Mouse (Mus musculus) natural killer cell, adult 2 months (primary cell): ENCODE results near the gene Zfp652.
A peak's percentile ranks its signal among the peaks of the same experiment; 100 is the strongest.

Source experiments
- DNase-seq, 2 experiments: peaks; one replicate each; pipeline ENCODE4 v3.0.0; 2022; ENCODE audit warnings: low spot score in 2 of 2

Zfp652 gene

DNA sequence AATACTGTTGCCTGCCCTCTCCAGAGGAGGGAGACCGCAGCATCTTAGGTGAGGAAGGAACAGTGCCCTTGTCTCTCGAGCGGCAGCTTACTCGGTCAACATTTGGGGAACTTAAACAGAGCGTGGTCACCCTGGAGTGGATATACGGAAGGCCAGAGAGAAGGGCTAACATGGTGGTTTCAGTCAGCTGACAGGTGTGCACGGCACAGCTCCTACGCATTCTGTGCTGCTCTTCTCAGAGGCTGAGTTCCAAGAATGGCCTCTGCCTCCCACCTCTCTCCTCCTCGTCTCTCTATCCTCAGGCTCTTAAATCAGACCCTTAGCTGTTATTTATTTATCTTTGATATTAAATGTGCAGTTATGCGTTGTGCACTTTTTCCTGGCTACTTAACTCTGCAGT, 52.9 kb downstream of the Zfp652 start:
- DNase-seq: no peak

DNA sequence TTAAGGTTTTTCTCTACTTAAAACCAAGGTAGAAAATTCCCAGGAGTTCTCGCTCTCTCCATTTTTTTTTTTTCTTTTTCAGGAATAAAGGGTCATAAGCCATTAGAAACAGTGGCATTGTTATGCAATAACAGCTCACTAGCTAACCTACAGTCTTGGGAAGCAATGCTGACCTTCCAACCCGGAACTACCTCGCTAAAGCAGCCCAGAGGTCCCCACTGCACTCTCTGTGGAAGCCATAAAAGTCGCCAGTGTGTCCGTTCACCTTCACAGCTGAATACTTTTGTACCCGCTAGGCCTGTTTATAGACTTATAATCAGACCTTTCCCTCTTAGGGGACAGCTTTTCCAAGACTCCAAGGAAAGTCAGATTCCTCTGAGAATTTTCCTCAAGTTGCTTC, 55.8 kb downstream of the Zfp652 start:
- no peak for DNase-seq

DNA sequence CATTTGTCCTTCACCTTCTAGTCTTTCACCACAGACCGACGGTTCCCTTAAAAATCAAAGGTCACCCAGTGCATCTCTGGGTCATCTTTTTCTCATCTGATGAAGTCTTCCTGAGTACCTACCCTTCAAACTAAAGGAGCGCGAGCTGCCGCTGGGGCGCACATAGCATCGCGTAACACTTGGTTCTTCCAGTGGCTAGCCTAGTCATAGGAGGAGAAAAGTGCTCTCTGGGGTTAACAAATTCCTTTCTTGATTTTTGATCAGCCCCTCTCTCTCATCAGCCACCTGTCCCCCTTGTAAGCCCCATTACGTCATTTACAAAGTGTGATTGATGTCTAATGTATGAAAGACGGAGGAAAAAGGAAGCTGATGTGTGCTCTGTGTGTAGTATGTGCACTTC, 56.7 kb downstream of the Zfp652 start:
- no peak for DNase-seq

DNA sequence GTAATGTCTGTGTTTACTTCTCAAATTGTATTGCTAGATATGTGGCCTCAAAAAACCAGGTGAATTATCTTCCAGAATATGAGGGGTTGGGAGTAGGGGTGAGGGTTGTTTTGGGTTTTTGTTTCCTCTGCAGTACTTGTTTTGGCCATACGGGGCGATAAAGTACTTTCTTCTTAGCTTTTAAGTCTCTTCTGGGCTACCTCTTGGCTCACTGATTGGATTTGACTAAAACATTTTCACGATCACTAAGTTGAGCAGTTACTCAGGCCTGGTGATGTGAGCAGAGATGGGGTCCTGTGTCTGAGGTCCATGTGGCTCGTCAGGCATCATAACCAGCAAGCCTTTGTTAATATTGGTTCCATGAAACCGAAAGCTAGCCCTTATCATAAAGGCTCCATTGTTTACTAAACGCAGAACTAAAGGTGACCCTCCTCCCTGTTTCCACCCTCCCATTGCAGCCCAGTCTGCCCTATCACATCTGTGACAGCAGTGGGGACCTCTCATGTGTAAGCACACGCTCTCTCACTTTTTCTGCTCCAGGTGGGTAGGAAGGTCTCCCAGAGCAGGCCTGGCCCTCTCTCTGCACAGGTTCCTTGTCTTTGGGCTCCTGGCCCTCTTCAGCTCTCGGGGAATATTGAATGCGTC, 58.4 kb downstream of the Zfp652 start:
- DNase-seq: no peak

DNA sequence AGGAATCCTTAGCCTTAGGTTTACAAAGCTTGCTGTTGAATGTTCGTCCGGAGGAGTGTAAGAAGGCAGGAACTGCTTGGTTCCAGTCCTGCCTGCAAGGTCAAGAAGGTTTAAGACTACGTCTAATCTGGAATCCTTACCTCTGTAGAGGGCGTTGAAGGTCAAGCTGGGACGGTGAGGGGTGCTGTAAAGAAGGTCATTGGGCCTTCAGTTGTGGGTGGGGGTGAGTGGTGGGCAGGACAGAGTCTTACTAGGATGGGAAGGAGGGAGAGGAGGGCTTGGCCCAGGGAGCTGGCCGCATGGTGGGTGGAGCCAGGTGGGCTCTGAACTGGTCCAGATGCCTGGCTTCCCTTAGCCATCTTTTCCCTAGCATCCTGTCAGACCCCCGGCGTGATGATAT, 59.2 kb downstream of the Zfp652 start:
- no peak for DNase-seq

DNA sequence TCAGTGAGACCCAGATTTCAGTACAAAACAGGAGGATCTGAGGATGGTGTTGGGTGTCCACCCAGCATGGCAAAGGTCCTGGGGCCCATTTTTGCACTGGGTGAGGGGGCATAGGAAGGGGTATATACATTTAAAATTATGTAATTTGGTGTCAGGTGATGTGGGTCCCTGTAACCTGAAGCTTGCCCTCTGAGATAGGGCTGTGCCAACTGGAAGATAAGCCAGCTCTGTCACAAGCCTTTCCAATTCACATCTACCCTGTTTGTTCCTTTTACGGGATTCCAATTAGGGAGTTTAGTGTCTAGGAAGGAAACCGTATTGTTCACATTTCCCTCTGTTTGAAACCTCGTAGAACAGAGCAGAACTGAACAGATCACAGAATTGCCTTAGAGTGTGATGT, 60.8 kb downstream of the Zfp652 start:
- no peak for DNase-seq

DNA sequence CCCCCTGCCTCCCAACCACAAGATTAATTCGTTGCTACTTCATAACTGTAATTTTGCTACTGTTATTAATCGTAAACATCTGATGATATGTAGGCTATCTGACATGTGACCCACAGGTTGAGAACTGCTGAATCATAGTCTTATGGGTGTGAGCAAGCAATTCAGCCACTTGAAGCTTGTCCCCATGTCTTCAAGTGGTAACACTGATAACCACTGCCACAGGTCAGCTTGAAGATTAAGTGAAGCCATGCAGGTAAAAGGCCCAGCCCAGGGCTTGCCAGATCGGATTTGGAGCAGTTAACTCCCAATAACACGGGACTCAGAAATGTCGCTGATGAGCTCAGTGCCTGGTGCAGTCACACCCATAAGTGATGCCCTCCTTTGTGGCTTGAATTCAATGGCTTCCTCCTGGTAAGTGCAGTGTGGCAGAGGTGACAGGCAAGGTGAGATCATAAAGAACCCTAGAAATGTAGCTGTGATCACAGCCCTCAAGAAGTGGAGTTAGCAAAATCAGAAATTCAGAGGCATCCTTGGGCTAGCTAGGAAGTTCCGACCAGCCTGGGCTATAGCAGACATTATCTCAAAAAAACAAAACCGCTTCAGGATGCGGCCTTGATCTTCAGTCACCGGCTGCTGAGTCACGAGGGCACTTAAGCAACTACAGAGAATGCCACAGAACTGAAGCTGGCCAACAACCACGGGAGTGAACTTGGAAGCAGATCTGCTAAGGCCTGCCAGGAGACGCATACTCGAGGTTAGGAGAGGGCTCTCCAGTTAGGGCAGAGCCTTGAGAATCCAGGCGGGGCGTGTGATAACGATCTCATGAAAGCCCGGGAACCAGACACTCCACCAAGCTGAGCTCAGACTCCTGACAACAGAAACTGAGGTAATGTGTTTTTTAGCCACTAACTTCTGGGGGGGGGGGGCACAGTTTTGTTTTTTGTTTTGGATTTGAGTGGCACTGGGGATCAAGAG, 65.1 kb downstream of the Zfp652 start:
- DNase-seq: peak; percentile 19 to 36

DNA sequence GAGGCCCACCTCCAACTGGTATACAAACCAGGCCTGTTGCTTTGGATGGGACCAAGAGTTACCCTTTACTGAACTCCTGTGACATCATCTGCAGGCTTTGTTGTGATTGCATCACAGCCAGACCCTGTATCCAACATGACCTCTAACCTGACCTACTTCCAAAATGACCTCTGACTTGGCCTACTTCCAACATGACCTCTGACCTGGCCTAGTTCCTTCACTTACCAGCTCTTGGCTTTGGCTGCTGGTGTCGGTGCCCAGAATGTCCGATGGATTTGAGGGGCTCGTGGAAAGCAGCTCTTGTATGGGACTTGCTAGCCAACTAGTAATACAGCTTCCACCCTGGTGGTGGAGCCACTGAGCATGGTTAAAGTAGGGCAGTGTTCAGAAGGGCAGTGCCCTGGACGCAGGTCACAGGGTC, 66.4 kb downstream of the Zfp652 start:
- DNase-seq: peak; percentile 7 to 15

DNA sequence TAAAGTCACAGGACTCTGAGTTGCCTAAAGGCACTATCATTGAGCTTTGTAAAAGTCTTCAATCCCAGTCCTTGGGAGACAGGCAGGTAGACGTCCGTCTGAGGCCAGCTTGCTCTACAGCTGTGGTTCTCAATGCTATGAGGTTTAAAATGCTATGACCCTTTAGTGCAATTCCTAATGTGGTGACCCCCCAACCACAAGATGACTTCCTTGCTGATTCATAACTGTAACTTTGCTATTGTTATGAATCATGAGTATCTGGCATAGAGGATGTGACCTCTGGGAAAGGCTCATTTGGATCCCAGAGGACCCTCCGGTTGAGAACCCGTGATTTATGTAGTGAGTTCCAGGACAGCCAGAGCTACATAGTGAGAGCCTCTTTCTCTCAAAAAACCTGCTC, 66.9 kb downstream of the Zfp652 start:
- no peak for DNase-seq

DNA sequence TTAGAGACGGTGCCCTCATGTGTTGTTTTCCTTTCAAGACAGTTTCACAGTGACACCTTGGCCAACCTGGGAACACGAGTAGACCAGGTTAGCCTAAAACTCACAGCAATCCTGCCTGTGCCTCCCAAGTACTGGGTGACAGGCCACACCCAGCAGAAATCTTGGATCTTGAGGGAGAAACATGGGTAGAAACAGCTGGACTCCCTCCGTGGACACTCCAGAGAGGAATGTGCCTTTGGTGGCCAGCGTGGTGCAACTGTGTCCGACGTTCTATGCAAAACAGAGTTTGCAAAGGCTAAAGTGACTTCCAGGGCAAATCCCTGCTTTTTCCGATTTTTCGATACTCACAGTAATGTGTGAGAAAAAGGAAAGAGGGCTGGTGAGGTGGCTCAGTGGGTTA, 68.0 kb downstream of the Zfp652 start:
- no peak for DNase-seq

DNA sequence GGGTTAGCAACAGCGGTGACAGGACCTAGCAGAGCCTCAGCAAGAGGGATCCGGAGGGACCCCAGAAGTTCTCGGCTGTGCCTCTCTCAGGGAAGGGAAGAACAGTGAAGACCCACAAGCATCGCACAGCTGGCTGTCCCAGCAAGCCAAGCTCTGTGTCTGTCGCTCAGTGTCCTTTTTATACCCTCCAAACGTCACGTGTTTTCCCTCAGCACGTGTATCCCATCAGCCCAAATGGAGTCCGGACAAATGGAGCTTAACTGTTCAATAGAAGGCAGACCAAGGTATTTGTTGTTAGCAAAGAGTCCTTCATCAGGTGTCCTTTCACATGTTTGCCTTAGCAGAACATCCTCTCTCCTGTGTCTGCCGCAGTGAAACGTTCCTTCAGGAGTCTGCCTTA, 69.1 kb downstream of the Zfp652 start:
- no peak for DNase-seq

DNA sequence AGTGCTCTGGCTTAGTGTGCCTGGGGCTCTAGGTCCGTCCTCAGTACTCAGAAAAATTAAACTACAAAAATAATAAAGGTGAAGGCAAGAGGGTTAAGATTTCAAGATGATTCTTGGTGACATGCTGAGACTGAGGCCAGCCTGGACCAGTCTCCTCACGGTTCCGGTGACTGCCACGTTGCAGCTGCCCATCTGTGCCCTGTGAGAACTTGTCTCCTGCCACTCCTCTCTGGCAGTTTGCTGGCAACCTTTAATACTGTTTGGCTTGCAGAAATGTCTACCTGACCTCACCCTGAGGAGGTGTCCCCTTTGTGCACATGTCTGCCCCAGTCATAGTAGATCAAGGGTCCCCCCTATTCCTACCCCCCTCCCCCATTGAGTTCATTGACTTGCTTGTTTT, 71.0 kb downstream of the Zfp652 start:
- DNase-seq: no peak

DNA sequence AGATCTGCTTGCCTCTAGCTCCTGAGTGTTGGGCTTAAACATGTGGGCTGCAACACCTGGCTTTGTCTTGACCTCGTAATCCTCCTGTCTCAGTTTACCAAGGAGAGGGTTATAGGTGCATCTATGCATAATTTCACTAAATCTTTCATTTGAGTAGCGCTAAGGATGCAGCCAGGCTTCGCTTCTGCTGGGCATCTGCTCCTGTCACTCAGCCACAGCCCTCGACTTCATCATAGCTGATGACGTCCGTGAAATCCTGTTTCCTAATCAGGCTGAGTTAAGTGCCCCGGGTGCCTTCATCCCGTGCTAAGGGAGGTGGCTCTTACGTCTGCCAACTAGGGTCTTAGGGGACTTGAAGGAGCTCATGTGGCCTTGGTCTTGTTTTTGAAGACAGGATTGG, 71.5 kb downstream of the Zfp652 start:
- DNase-seq: no peak

DNA sequence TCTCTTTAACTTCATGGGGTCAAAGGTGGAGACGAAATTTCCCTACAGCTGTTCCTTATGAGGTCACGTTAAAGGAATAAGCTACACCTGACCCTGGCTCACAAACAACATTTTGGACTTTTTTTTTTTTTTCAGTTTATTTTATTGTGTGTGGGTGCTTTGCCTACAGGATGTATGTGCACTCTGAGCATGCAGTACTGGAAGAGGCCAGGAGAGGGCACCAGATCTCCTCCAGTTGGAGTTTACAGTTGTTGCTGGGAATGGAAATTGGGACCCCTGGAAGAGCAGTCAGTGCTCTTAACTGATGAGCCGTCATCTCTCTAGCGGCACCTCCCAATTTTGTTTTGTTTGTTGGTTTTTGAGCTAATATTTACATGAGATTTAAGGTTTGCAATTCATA, 73.2 kb downstream of the Zfp652 start:
- DNase-seq: no peak

DNA sequence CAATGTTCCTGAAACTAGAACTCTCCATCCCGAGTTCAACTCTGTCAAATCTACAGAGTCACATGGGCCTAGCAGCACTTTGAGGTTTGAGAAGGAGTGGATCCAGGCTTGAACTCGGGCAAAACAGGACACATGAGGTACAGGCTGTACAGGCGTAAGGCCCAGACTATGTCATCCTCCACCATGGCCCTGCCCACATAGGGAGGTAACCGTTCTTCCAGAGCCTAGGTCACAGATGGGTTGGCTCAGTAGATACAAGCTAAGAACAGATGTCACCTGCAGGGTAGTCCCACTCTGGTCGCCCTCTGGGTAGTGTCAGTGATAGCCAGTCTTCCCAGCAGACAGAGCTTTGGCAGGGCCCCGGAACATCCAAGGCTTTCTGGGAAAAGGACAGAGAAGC, 74.0 kb downstream of the Zfp652 start:
- DNase-seq: no peak

DNA sequence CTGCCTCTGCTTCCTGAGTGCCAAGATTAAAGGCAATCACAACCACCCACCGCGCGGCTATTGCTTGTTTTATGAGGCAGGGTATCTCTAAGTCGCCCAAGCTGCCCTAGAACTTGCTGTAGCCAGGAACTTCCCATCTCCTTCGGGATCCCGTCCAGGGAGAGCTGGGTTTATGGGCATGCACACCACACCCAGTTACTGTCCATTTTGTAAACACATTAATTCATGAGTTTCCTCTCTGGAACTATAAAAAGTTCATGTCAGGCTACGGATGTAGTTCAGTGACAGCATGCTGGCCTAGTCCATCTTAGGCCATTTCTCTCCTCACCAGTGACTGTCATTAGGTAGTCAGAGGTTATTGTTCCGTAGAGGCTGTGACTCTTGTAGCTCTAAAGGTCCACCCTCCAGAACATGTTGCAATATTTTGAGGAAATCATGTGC, 77.0 kb downstream of the Zfp652 start:
- DNase-seq: no peak

DNA sequence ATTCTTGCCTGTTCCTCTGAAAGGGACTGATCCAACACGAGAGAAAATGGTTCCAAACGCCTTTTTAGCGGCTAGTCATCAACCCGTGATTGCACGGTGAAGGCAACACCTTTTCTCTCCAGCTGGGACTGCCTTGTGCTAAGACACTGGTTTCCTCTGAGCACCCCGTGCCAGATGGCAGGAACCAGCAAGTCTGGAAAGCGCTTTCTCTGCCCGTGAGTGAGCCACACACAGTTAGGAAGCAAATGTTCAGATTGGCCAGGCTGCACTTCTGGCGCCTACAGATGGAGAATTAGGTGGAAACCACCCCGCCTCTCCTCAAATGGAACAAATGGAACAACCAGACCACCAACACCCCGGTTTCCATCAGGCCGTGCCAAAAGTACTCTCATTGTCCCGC, 79.3 kb downstream of the Zfp652 start:
- no peak for DNase-seq

DNA sequence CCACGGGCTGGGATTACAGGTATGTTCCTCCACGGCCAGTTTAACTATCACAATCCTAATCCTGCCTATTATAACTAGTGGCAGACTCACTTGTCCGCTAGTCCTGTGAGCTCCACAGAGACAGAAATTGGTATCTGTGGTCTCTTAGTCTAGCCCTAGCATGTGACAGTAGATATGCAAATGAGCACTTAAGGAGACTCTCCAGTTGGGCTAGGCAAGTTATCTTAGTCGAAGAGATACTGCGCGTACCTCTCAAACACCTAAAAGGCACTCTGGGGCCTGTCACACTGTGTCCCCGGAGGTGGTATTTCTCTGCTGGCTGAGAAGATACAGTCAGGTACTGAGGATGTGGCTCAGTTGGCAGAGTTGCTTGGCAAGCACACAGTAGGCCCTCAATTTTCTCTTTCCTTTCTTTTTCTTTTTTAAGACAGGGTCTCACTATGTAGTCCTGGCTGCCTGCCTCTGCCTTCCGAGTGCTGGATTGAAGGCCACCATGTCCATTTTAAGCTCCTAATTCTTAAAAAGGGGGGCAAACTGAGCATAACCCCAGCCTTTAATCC, 80.6 kb downstream of the Zfp652 start:
- no peak for DNase-seq

DNA sequence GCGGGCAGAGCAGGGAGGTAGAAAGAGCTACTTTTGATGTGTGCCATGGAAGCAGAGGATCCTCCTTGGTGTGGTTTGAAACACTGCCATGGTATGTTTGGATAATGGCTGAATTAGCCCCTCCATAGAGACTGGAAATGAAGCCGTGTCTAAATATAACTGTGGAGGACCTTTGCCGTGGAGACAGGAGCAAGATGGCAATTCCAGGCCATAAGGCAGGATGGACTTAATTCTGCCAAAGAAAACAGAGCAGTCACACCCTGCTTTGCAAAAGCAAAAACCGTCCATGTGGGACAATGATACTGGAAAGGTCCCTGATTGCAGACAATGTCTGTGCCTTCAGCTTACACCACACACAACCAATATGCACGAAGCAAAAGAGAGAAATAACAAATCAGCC, 81.7 kb downstream of the Zfp652 start:
- no peak for DNase-seq

DNA sequence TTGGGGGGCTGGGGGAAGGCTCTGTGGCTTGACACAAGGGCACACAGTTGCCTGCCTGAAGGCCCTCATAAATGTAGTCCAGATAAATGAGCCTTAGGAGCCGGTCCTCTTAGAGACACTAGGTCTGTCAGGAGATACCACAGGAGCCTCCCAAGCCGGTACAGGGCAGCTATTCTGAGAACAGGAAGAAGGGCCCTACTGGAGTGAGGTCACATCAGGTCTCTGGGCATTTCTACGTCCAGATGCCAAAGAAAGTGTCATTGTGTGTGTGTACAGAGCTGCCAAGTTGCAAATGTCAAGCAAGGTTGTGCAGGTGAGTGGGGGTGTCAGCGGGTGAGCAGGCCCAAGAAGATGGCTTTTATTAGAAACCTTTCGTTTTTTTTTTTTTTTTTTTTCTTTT, 83.1 kb downstream of the Zfp652 start:
- no peak for DNase-seq

DNA sequence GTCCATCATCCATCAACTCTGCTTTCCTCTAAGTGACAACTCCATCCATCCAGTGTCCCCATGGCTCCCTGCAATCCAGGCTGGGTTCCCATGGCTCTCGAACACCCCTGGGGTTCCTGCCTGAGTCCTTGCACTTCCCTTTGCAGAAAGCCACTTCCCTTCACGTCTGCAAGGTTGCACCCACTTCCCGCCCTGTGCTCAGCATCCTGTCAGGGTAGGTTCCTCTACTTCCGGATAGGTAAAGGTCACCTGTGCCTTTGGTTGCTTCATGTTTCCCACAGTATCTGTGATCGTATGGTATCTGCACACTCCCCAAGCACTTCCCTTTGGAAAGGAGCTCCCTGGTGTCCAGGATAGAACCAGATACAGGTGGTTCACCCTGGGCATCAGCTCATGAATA, 92.5 kb downstream of the Zfp652 start:
- no peak for DNase-seq

DNA sequence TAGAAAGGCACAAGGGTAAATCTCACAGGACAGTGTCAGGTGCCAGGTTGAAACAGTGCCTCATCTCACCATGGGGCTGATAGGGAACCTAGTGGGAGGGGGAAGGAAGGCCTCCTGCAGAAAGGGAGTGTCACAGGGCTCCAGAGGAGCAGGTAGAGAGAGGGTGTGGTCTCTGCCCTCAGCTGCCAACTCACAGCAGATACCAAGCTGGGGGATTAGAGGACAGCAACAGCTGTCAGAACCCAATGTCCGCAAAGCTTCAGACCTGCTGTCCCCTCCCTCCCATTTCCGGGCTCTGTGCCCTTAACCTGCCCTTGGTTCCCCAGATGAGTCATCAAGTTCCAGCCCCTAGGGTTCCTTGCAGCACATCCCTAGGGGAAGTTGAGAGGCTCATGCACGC, 93.1 kb downstream of the Zfp652 start:
- no peak for DNase-seq

DNA sequence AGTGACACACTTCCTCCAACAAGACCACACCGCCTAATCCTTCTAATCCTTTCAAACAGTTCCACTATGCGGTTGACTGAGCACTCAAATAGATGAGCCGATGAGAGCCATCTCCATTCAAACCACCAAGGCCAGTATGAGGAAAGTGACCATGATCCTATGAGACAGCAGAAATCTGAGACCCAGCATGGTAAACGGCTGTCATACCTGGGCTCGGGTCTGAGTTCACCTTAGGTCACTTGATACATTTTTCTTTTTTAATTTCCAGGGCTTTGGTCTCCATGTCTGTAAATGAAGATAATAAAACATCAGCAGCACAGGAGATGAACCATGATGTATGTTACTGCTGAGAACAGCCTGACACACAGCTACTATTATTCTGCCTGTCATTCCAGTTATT, 95.4 kb downstream of the Zfp652 start:
- DNase-seq: no peak
